Mouse (Mus musculus) heart, adult 2 months (tissue): ENCODE results near the gene Dtnbp1.

Source experiments
- CTCF ChIP-seq: fragments of 200-600 bp; IDR thresholded peaks from 2 replicates; pipeline ENCODE4 v1.8.1; 2022; ENCODE audit warnings: antibody characterized with exemption, mild to moderate bottlenecking, moderate library complexity
- POLR2A ChIP-seq: fragments of 200-500 bp; IDR thresholded peaks from 2 replicates; pipeline ENCODE4 v1.6.1; 2011; ENCODE audit warnings: mild to moderate bottlenecking, low read depth, low read length, control low read depth; ENCODE audit not compliant: insufficient read depth

GRCm38 (mm10) chr13:44918269-44918668, 83.7 kb downstream of the Dtnbp1 start:
- no peak for TF ChIP-seq POLR2A
- no peak for TF ChIP-seq CTCF
